Mouse (Mus musculus): ENCODE measurements around the gene Myadml2.
A peak's percentile ranks its signal among the peaks of the same experiment; 100 is the strongest.

The Myadml2 gene

DNA sequence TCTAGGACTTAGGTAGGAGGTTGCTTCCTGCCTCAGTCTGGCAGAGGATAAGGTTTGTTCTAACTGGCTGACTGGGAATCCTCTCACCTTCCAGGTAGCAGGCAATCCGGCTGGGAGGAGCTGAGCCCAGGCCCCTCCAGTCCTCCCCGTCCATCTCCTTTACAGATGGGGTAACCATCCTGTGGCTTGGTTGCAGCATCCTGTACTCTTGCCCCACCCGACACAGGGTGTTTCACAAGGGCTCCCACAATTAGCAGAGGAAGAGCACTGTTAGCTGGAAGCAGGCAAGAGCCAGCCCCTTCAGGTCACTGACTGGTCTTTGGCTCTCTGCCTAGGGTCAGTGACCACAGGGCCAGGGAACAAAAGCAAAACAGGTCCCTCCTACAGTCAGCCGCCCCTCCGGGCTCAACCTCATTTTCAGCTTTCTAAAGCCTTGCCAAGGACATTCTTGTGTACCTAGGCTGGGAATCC is 17.5 kb downstream of the Myadml2 start:
- DNase-seq (ENCODE audit: low read depth, low spot score): no peak

DNA sequence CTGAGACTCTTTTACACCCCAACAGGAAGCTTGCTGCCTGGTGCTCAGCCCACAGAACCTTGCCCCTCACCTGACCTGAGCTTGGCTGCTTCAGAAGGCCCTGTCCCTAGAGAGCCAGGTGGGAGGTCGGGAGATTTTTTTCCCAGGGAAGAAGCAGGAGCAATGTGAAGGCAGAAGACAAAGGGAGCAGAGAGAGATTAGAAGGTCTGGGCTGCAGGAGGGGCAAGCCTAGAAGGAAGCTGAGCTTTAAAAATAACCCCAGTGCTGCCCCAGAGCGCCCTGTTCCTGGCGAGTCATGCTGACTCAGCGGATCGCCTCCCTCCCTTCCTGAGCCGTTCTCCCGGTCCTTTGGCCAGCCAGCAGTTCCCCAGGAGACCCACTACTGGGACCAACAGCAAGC is 18.0 kb downstream of the Myadml2 start:
- peak; percentile 63 for DNase-seq (ENCODE audit: low read depth, low spot score)

DNA sequence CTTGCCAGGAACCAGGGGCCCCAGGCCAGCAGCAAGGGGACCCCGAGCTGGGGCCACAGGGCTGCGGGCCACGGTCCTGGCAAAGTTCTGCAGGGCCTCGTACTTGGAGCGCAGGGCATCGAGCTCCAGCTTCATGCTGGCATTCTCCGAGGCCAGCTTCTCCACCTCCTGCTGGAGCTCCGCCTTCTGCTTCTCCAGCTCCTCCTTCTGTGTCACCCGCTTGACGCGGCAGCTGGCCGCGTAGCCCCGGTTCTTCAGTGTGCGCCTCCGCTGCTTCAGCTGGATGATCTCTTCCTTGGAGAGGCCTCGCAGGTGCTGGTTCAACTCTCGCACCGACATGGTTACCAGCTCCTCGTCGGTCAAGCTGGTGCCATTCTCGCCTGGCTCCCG is 18.6 kb downstream of the Myadml2 start:
- DNase-seq (ENCODE audit: low read depth, low spot score): peak; percentile 88

DNA sequence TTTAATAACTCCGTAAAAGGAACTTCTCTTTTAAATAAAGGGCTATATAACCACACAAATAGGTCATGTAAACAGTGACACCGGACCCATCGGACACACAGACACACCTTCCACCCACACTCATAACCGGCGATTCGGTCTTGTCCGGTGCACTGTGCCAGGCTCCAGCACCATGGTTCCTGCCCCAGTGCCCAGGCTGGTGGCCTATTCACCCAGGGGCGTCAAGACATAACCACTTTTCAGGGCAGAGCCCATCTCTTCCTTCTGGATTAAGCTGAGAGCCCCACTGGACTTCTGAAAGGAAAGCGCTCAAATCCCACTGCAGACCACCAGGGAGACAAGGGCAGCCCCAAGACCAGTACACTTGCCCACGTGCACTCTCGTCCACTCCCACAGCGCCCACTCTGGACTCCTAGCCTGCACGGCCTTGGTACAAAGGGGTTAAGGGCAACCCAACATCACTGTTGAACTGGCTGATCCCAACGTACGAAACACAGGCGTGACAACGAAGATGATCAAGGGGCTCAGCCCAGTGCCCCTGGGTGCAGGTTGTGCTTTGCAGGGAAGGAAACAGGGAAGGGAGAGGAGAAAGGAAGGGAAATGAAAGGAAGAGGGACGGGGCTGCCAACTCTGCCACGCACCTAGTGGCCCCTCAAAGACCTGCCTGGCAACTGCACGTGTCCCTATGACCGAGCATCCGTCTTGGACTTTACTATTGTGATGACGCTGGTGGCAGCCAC is 19.2 kb downstream of the Myadml2 start:
- peak; percentile 40 for DNase-seq (ENCODE audit: low read depth, low spot score)

DNA sequence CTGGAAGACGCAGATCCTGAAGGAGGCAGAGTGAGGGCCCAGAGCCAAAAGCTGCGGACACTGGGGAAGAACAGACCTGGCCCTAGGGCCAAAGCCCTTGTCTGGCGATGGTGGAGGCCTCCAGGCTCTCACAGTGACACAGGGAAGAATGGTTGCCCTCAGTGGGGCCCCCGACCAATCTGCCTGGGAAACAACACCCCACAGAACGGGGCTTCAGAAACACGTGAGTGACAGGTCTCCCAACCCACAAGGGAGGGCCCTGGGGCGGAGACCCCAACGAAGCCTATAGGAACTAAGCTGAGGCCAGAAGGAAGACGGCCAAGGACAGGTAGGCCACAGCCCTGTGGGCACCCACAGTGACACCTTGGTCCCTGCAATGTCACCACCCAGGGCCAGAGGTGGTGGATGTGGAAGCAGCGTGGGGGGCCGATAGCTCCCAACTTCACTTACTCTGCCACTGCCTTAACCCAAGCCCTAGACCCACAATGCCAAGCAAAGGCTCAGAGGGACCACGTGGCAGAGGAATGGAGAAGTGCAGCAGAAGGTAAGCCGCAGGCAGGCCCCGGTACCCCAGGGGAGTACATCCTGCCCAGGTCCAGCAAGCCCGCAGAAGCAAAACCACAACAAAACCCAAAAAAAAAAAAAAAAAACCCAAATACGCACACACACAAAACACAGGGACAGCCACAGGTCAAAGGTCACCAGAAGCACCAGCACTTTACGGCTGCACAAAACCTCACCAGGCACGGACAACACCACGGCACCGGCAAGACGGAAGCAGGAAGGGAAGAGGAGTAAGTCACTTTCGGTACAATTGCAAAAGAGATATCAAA is 20.3 kb downstream of the Myadml2 start:
- DNase-seq (ENCODE audit: low read depth, low spot score): peak; percentile 87

DNA sequence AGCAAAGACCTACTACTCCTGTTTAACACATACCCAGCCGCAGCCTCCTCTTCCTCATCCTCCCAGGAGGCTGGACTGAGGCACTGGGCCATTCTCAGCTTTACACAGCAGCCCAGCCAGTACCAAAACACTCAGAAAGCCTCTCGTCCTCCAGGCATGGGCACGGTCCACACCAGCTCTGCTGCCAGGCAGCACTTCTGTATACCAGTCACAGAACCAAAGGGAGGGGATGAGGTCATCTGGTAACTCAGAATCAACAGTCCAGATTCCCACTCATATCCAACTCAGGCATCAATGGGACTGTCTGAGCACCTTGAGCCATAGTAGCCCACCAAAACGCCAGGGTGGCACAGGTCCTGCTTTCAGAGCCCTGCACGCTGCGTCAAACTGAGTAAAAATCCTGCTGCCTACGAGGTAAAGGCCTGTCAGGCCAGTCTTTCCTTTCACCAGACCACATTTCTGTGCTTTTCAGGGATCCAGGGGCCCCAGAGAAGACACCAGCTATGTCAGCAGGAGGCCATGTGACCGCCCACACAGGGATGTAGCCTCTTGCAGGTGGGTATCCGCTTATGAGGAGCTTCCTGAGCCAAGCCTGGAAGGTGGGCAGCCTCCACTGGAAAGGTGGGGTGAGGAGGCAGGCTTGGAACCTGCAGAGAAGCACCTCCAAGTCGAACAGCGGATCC is 21.0 kb downstream of the Myadml2 start:
- DNase-seq (ENCODE audit: low read depth, low spot score): no peak

DNA sequence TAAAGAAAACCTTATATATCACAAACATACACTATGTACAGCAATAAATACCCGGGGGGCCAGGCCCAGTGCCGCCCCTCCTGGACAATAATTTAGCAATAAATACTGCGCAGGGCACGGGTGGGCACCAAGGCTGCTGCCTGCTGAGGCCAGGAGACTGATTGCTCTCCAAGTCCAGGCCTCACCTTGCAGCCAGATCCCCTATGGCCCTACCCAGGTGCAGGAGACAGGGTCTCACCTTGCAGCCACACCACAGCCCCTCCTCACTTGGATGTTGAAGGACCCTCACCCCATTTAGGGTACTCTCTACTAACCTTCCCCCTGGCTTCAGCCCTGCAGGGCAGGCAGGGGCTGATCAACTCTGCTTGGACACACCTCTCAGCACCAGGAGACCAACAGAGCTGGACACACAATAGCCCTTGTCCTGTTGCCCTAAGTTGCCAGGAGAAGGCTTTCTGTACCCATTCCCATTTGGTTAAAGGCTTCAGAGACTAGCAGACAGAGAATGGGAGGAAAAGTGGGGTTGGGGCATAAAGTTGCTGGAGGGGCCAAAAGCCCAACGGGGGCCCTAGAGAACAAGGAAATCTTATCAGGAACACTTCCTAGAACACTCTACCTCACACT is 22.7 kb downstream of the Myadml2 start, which contains the start of gene Sirt7:
Gene Sirt7, minus strand, starts transcription at position 89 of the 624 bp plus-strand sequence.
- no peak for DNase-seq (ENCODE audit: low read depth, low spot score)

DNA sequence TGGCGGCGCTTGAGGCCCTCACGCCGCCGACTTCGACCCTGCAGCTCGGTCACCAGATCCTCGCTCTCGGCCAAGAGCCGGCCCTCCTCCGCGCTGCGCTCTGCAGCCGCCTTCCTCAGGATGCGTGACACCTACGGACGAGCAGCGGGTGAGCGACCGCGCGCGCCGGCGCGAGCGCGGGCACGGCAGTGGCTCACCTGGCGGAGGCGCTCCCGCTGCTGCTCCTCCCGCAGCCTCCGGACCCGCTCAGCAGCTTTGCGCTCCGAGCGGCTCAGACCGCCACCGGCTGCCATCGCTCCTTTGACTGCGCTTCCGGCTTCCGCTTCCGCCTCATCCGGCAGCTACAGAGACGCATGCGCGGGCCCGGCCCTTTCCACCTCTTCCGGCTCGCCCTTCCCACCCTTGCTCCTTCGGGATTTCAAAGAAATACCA is 23.3 kb downstream of the Myadml2 start:
- DNase-seq (ENCODE audit: low read depth, low spot score): peak; percentile 91

DNA sequence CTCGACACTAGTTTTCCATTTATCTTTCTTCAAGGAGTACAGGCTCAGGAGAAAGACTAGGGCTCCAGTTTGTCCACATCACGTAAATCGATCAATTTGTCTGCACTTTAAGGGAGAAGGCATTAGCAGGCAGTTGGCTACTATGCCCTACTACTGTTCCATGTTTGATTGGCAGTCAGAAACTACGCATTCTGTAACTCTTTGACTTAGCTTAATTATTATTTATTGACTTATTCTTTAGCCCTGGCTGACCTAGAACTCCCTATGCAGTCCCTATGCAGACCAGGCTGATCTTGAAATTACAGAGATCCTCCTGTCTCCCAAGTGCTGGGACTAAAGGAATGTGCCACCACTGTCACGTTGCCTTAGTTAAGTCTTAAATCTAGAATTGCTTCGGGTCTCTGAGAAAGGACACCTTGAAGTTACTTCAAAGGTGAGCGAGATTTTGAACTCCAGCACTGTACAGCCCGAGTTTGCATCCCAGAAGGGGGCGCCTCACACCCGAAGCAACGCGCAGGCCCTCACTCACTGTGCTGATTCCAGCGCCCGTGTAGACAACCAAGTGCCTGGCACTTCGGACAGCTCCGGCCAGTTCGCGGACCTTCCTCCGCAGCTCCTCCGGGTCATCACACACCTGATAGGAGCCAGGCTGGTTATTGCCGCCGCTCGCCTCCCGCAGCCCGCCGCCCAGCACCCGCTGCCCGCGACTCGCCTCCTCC is 23.8 kb downstream of the Myadml2 start:
- DNase-seq (ENCODE audit: low read depth, low spot score): peak; percentile 86

DNA sequence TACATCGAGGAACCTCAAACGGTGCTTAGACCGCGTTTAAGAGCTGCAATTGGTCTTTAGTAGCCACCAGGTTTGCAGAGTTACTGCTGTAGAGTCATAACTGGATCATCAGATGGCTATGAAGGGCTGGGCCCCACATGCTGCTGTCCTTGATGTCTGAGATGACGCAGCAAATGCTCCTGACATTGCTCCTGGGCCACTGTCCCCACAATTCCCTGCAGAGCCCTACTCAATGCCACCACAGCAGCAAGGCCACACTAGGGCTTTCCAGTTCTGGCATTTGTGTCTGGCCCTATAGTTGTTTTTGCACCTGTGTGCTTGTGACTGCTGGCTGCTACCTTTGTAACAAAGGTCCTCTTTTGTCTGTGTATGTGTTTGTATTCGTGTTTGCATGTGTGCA is 25.2 kb downstream of the Myadml2 start:
- no peak for DNase-seq (ENCODE audit: low read depth, low spot score)

DNA sequence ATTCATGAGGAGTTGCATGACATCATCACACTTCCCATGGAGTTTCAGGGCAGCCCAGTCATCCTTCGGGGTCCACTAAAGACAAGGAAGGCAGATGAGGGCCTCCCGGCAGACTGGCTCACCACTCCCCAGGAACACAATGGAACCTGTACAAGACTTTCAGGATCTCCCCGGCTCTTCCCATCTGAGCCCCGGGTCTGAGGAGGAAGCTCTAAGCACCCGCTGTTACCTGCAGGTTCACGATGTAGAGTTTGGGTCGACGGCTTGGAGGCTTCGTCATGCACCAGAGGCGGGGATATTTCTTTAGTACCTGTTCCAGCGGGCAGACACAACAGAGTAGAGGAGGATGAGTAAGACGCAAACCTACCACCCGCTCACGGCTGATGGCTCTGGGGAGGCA is 27.8 kb downstream of the Myadml2 start:
- DNase-seq (ENCODE audit: low read depth, low spot score): no peak

DNA sequence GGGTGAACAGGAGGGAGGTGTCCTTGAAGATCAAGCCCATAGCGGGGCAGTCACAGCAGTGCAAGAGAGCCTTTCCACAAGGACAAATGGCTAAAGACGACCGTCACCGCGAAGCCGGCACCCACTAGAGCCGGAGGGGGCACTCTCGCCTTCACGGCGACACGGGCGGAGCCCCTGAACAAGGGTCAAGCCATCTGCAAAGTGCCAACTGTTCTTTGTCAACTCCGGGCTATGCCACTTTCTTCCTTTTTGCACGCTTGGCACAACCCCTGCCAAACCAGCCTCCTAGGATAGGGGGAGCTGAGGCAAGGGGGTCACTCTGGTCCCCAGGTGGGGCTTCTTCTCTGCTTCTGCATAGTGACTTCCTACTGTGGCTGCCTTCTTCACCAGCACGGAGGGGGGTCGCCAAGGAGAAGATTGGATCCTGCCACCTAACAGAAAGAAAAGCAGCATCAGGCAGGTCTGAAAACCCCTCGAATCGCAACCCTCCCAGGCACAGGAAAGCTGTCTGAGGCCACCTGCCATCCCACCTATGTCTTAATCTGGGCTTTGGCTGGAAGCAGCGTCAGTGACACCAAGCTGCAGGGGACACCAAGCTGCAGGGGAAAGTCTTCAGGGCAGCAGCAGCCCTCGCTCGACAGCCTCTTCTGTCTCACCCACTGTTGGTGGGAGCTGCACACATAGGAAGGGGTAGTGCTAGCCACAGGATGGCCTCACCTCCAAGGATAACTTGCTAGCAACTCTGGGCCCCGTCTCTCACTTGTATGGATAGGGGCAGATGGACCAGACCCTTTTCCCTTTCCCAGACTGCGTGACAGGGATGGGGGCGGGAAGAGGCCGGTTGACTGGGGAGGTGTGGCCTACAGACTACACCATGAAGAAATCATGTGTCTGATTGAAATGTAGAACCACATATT is 29.1 kb downstream of the Myadml2 start:
- no peak for DNase-seq (ENCODE audit: low read depth, low spot score)

DNA sequence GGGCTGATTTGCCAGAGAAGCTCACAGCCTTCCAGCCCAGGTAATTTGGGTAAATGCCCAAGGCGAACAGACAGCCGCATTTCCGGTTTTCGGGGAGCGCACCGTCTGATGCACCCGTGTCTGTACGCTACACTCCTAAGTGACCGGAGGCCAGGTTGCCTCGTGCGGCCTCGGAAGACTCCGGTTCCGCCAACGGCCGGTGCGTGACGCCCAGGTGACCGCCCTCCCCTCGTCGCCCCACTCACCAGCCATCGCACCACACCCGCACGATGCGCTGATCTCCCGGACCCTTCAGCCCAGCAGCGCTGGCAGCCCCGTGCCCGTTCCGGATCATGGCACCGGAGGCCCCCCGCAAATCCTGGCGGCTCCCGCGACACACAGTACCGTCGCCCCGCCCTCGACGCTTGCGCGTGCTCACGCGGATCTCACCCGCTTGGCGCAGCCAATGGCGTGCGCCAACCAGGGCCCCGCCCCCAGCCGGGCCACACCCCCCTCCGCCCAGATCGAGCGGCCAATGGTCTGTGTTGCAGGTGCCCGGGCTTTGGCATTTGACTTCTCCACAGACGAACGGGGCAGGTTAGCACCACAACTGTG is 30.3 kb downstream of the Myadml2 start, which contains the start of gene Pcyt2:
Gene Pcyt2, minus strand, starts transcription at position 418 of the 594 bp plus-strand sequence.
- DNase-seq (ENCODE audit: low read depth, low spot score): peak; percentile 97

DNA sequence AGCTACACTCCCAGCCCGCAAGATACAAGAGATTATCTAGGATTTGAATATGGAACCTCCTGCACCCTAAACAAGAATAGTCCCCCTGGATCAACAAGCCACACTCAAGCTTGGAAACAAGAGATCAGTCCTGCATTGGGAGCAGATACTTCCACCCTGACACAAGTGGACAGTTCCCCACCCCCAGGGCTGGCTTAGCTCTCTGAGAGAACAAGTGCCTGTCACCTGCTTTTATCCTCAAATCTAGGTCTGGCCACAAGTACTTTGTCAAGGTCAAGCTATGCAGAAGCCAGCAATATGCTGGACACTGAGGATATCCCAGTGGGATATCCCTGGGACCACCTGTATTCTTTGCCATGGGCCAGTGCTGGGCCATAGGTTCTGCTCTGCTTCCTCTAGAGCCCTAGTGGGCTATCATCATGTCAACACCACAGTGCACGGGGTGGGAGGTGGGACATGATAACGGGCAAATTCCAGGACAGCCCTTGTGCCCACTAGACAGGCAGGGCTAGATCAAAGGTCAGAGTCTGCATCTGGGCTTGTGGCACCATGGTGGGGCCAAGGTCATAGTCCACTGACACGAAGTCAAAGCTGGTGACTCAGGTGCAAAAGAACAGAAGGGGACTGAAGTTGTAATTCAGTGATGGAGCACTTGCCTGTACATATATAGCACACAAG is 31.2 kb downstream of the Myadml2 start:
- peak; percentile 36 for DNase-seq (ENCODE audit: low read depth, low spot score)

DNA sequence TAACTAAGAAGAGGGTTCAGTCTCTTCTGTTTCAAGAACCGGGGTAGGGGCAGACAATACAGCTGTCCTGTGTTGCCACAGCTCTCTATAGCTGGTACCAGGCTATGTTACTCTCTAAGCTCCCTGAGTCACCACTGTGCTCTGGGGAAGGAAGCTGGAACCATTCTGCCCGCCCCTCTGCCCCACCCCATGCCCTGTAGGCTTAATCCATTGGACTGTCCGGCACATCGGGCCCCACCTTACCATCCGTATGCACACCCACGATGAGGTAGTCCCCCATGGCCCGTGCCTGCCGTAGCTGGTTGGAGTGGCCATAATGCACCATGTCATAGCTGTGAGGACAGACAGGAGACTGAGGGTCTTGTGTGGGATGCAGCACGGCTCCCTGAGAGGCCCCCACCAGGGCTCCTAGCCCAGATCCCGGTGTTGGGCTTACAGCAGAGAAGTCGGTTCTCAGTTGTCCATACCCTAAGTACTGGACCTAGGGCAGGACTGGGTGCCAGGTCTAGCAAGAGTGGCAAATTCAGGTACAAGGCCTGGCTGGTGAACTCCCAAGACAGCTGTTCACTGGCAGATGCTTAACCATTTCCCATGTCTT is 32.3 kb downstream of the Myadml2 start:
- DNase-seq (ENCODE audit: low read depth, low spot score): no peak

DNA sequence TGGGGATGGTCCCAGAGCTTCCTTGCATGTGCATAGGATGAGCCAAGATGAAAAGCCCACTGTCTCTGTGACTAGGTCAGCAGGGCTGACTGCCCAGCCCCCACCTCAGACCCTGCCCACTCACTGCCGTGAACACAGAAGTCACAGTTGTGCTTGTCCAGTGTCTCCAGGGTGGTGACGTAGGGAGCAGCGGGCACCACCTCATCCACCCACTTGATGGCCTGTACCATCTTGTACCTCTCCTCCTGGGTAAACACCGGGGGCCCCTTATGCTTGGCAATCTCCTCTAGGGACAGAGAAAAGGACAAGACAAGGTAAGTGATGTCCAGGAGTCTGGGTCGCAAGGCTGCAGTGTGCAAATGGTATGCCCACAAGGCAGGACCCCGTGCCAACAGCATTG is 32.8 kb downstream of the Myadml2 start:
- no peak for DNase-seq (ENCODE audit: low read depth, low spot score)

DNA sequence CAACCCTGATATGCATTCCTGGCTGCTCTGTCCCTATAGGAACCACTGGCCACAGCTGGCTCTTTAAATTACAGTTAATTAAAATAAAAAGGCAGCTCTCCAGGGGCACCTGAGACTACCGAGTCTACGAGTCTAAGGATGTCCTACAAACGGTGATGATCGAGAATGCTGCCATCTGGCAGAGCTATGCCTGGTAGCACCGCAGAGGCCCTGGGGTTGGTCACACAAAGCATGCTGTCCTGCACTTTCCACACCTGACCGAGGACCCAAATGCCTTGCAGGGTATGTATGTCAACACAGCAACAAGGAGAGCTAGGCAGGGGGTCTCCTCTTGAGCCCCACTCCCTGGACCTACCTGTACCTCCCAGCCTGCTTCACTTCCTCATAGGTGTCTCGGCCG is 34.0 kb downstream of the Myadml2 start:
- no peak for DNase-seq (ENCODE audit: low read depth, low spot score)

DNA sequence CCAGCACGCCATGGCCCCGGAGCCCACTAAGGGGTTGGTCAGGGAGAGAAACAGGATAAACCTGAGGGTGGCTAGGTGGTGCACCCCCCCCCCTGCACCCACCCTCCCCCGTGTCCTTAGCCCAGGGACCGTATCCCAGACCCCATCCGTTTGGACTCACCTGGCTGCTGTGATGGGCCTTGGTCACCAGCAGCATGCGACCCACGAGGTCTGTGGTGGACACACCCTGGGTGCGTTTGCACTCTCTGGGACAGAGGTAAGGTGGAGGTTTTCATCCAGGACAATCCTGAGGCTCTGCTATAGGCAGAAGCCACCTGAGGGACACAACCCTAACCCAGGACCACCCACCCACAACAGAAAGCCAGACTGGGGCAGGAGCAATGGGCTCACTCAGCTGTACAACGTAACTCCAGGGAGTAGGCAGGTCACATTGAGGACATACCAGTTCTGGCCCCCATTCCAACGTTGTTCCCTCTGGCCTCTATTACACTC is 34.4 kb downstream of the Myadml2 start:
- no peak for DNase-seq (ENCODE audit: low read depth, low spot score)

Data from A20 (cell line).